Mouse (Mus musculus) liver, embryonic 14.5 days (tissue): ENCODE data around the gene Creb5. TPM values are rescaled to one million over a fixed set of nuclear protein-coding genes. Genes with fewer than 3 reads are reported as not detected.

Experiments
- ATAC-seq: fragments of 200-750 bp; cut with Nextera tagmentation; 2 replicates; pipeline ENCODE4 v1.8.0; 2017; ENCODE audit warnings: moderate number of reproducible peaks, mild to moderate bottlenecking, moderate library complexity; ENCODE audit not compliant: insufficient read depth
- DNase-seq, 3 experiments: peaks; one replicate each; pipeline ENCODE4 v3.0.0-alpha.2; 2012 to 2013; ENCODE audit warnings: low read depth in 3 of 3, low spot score in 3 of 3
- H3K27ac ChIP-seq: fragments of 300-500 bp; sonication (generic); 2 replicates; pipeline ENCODE4 v1.5.1; 2014; ENCODE audit warnings: moderate library complexity, mild to moderate bottlenecking, control low read depth, inconsistent platforms
- H3K27me3 ChIP-seq: fragments of 300-500 bp; sonication (generic); 2 replicates; pipeline ENCODE4 v1.6.1; 2014; ENCODE audit warnings: mild to moderate bottlenecking, low read length, moderate library complexity; ENCODE audit not compliant: control insufficient read depth, insufficient read depth
- H3K36me3 ChIP-seq: fragments of 300-500 bp; sonication (generic); replicated peaks from 2 replicates; pipeline ENCODE4 v1.6.1; 2014; ENCODE audit warnings: low read depth; ENCODE audit not compliant: control insufficient read depth, insufficient read depth
- H3K4me1 ChIP-seq, 2 experiments: fragments of 200-500 bp in 1 of 2; fragments of 300-500 bp in 1 of 2; sonication (generic) in 1 of 2; replicated peaks; 2 replicates each; pipeline ENCODE4 v1.6.1; 2012 to 2014; ENCODE audit warnings: antibody characterized with exemption in 1 of 2, inconsistent platforms in 1 of 2, low read length in 1 of 2; ENCODE audit not compliant: control insufficient read depth in 2 of 2, insufficient read depth in 2 of 2
- H3K4me2 ChIP-seq: fragments of 300-500 bp; sonication (generic); 2 replicates; pipeline ENCODE4 v1.6.1; 2014; ENCODE audit warnings: low read depth, mild to moderate bottlenecking, control low read depth, moderate library complexity
- H3K4me3 ChIP-seq, 2 experiments: fragments of 200-500 bp in 1 of 2; fragments of 300-500 bp in 1 of 2; sonication (generic) in 1 of 2; 2 replicates each; pipeline ENCODE4 v1.5.1; 2012 to 2014; ENCODE audit warnings: low read depth in 2 of 2, low read length in 2 of 2, mild to moderate bottlenecking in 2 of 2, control low read depth in 1 of 2, inconsistent platforms in 1 of 2, moderate library complexity in 1 of 2; ENCODE audit not compliant: insufficient read depth in 1 of 2
- H3K9ac ChIP-seq: fragments of 300-500 bp; sonication (generic); replicated peaks from 2 replicates; pipeline ENCODE4 v1.6.1; 2014; ENCODE audit warnings: mild to moderate bottlenecking, control low read depth, moderate library complexity
- H3K9me3 ChIP-seq: fragments of 300-500 bp; sonication (generic); 2 replicates; pipeline ENCODE4 v1.6.1; 2016; ENCODE audit warnings: low read length, mixed read lengths; ENCODE audit not compliant: control insufficient read depth
- CTCF ChIP-seq: IDR thresholded peaks from 2 replicates; pipeline ENCODE4 v1.5.1; 2016; ENCODE audit warnings: antibody characterized with exemption, low read depth, control low read depth
- EP300 ChIP-seq: IDR thresholded peaks from 2 replicates; pipeline ENCODE4 v1.6.1; 2016; ENCODE audit warnings: antibody characterized with exemption, low read depth
- WGBS: fragments of 180-500 bp; shearing (Covaris S2); extraction: QIAGEN DNeasy Blood & Tissue Kit; methylation state at CpG from one replicate; pipeline ENCODE4 v1.1.7; 2014; ENCODE audit not compliant: insufficient replicate concordance; 5-methylcytosine and 5-hydroxymethylcytosine counted together
- polyA plus RNA-seq, 2 experiments: library from polyadenylated mRNA; depleted of rRNA in 1 of 2; stranded (reverse) in 1 of 2; unstranded in 1 of 2; fragments of >200 nt; fragmentation: Nextera tagmentation in 1 of 2; extraction: Ambion mirVana in 1 of 2; gene quantifications; 2 replicates each; pipeline versions ENCODE4 v1.2.1 to v1.2.3; 2012 to 2014

Gene Creb5
- polyA plus RNA-seq, 2 experiments = 0.04 to 0.06 TPM

DNA sequence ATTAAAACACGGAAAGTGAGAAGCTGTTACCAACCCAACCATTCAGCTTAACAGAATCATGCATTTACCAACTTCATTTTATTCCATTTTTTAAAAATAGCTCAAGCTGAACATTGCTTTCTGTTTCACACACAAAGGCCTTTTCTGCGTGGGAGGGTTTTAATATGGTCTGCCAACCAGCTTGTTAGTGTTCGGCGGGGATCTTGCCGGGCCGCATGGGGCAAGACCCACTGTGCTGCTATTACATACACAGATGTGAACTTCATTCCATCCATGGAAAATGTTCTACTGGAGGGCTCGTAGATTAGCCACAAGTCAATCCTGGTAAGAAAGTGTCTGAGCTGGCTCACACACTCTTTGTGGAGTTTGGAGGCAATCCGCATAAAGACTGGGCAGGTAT lies 243.7 kb downstream of the Creb5 start:
- no peaks in the 10 kb centered on the region for H3K27me3 ChIP-seq
- no peak for DNase-seq
- H3K4me3 ChIP-seq = no peak overlapping the region
- no peak overlapping the region for H3K9ac ChIP-seq
- no peak overlapping the region for H3K4me2 ChIP-seq
- no peak overlapping the region for H3K27ac ChIP-seq
- 78% methylated on average over 8 of the region's 8 CpGs for WGBS
- TF ChIP-seq CTCF (no peak), EP300 (no peak)
- ATAC-seq = no peak
- H3K4me1 ChIP-seq = no peaks in the 10 kb centered on the region
- H3K9me3 ChIP-seq = no peaks in the 10 kb centered on the region
- H3K36me3 ChIP-seq = no peaks in the 10 kb centered on the region

DNA sequence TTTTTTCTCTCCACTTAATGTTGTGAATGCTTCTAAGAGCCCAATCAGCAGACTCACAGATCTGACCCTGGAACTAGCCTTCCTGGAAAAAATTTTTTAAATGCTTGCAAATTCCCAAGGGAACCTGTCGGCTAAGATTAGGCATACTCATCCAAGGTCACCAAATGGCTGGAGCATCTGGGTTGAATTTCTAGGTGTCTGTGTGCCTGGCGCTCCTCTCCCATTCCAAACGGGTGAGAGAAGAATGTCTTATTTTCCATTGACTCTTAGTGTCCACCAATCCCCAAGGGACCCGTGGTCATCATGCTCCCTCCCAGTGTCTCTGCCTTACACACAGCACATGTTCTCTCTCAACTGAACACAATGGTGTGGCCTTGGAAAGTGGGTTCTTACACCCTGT lies 244.4 kb downstream of the Creb5 start:
- DNase-seq = no peak
- Histone ChIP-seq H3K4me1 (no peaks in the 10 kb centered on the region), H3K4me3 (no peak overlapping the region), H3K36me3 (no peaks in the 10 kb centered on the region), H3K4me2 (no peak overlapping the region), H3K27me3 (no peaks in the 10 kb centered on the region), H3K27ac (no peak overlapping the region), H3K9ac (no peak overlapping the region), H3K9me3 (no peaks in the 10 kb centered on the region)
- WGBS = 65% methylated on average over 4 of the region's 4 CpGs
- ATAC-seq = no peak
- TF ChIP-seq EP300 (no peak), CTCF (no peak)

DNA sequence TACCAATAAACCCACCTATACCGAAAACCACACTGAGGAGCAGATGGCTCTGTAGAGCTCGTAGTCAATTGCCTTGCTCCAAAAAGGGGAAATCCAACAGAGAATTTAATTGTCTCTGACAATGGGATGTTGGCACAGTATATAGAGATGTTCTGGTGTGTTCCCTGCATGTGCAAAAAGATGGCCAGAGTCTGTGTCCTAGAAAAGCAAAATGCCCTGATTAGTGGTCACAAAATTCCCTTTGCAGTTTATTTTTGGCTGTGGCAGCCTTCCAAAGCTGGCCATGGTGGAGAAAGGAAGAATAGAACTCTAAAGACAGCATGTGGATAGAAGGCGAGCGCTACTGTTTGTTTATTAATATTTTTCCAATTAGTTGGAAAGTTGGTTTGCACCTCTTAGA lies 250.5 kb downstream of the Creb5 start:
- Histone ChIP-seq H3K4me2 (no peak overlapping the region), H3K36me3 (no peaks in the 10 kb centered on the region), H3K27me3 (no peaks in the 10 kb centered on the region), H3K9me3 (no peaks in the 10 kb centered on the region), H3K4me3 (no peak overlapping the region), H3K9ac (no peak overlapping the region), H3K27ac (no peak overlapping the region), H3K4me1 (no peaks in the 10 kb centered on the region)
- DNase-seq (no peak), ATAC-seq (no peak)
- 64% methylated on average over 4 of the region's 4 CpGs for WGBS
- no peak for TF ChIP-seq EP300
- no peak for TF ChIP-seq CTCF

DNA sequence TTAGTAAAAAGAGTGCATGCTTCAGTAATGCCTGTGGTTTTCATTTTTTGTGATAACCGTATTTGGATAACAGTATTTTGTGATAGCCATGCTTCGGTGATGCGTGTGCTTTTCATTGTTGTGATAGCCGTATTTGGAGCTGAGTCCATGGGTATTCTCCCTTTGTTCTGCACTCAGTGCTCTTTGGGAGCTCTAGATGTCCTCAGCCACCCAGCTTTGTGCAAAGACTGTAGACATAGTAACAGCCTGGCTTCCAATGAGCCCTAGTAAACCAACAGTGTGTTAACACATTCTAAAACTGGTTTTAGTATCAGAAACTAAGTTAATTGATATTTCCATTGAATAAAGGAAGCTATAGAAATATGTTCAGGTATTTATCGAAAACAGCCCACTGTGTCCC lies 254.7 kb downstream of the Creb5 start:
- Histone ChIP-seq H3K36me3 (no peaks in the 10 kb centered on the region), H3K4me1 (no peaks in the 10 kb centered on the region), H3K27me3 (no peaks in the 10 kb centered on the region), H3K4me2 (no peak overlapping the region), H3K9ac (no peak overlapping the region), H3K4me3 (no peak overlapping the region), H3K27ac (no peak overlapping the region), H3K9me3 (no peaks in the 10 kb centered on the region)
- TF ChIP-seq EP300 (no peak), CTCF (no peak)
- DNase-seq (no peak), ATAC-seq (no peak)
- WGBS = 64% methylated on average over 5 of the region's 5 CpGs

DNA sequence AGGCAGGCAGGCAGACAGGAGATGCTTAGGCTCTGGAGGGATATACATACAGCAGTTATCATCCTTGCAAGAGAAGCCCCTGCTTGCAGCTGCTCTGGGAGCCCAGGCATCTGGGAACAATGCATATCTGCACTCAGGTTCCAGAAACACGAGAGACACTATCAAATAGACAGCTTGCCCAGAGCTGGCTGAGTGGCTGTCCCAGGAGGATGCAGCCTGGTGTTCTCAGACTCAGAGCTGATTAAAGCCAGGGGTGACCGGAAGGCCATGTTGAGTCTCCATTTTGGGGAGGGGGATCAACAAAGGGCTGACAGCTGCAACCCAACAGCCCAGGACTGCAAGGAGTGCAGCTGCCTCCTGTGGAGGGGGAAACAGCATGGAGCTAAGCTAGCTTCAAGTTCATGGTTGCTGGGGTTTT lies 258.4 kb downstream of the Creb5 start:
- WGBS = 33% methylated on average over 2 of the region's 2 CpGs
- Histone ChIP-seq H3K4me2 (no peak overlapping the region), H3K9me3 (no peaks in the 10 kb centered on the region), H3K4me1 (no peaks in the 10 kb centered on the region), H3K27ac (no peak overlapping the region), H3K4me3 (no peak overlapping the region), H3K9ac (no peak overlapping the region), H3K27me3 (no peaks in the 10 kb centered on the region), H3K36me3 (no peaks in the 10 kb centered on the region)
- no peak for ATAC-seq
- DNase-seq = no peak
- TF ChIP-seq CTCF = no peak
- TF ChIP-seq EP300 = no peak
